Comparison of ENCODE assay signal across 20 mouse cellular contexts in genomic region chr3:135357394-135357793, GRCm38 (mm10). TPM values are rescaled to one million over a fixed set of nuclear protein-coding genes. Genes with fewer than 3 reads are reported as not detected.
DNase-seq lines count a peak whose midpoint lies in the region; TF ChIP-seq lines count a peak whose summit lies in the region.
"Had no signal": no experiment of that assay in that cellular context is flagged by ENCODE, and none has a peak within 500 bp of the region (broad histone marks: within the 10 kb centered on the region; RNA-seq: fewer than 3 reads in every experiment).

No protein-coding gene starts in this region.

- TF ChIP-seq CTCF in CH12.LX (conservative IDR thresholded peaks at IDR 0.05 in 1 of 2, IDR thresholded peaks at IDR 0.05 in 1 of 2; ENCODE audit: low read depth in 2 of 2, low read length in 2 of 2) = no peak

- no peak for TF ChIP-seq RAD21 in CH12.LX (IDR thresholded peaks at IDR 0.05; ENCODE audit: low read depth, low read length)

- in situ Hi-C loops in CH12.LX (cut with MboI; ENCODE audit: low pct_ligation_motif_present, low pct_unique_long_range_greater_than_20kb, low sequenced_read_pairs) = no loop called here

- dilution Hi-C loops in CH12.LX (cut with MboI; ENCODE audit: extremely low pct_ligation_motif_present, extremely low pct_unique_long_range_greater_than_20kb, low sequenced_read_pairs) = no loop called here

- DNase-seq in CH12.LX (ENCODE audit: extremely low read depth) = no peak
- DNase-seq in adipocyte (ENCODE audit: low spot score) = no peak
- DNase-seq: adrenal gland, adult 2 months; adrenal gland, adult 8-10 months; adrenal gland, postnatal 10 days; adrenal gland, postnatal 14 days; adrenal gland, postnatal 25 days; adrenal gland, postnatal 36 days; B cell, adult 2 months; cerebellum, adult 11 months; cerebellum, adult 11-12 months; cerebellum, adult 18-20 months; cerebellum, adult 2 months; cerebellum, adult 8-10 months; cerebellum, adult 9-10 months had no signal

- no peaks in the 10 kb centered on the region for H3K4me1 ChIP-seq in CH12.LX (ENCODE audit: control insufficient read depth in 1 of 2, insufficient read depth in 2 of 2)

- no peak for TF ChIP-seq POLR2A in CH12.LX (IDR thresholded peaks at IDR 0.05; ENCODE audit: low read depth, low read length)

- no peak for TF ChIP-seq EP300 in CH12.LX (IDR thresholded peaks at IDR 0.05; ENCODE audit: low read length)

- H3K4me3 ChIP-seq in CH12.LX (replicated peaks in 1 of 3; ENCODE audit: low read depth in 2 of 3, low read length in 2 of 3, poor library complexity in 1 of 3) = no peak overlapping the region

- no peak overlapping the region for H3K4me2 ChIP-seq in CH12.LX (ENCODE audit: insufficient read depth, low read depth, poor library complexity, severe bottlenecking)

- no peak overlapping the region for H3K9ac ChIP-seq in CH12.LX (ENCODE audit: insufficient read depth, low read depth)

- H3K27ac ChIP-seq in CH12.LX (ENCODE audit: insufficient read depth, low read depth) = no peak overlapping the region

- H3K27me3 ChIP-seq in CH12.LX (replicated peaks) = no peaks in the 10 kb centered on the region

- H3K9me3 ChIP-seq in CH12.LX (replicated peaks; ENCODE audit: low read length) = no peaks in the 10 kb centered on the region
- H3K9me3 ChIP-seq: G1E had no signal

- H3K79me2 ChIP-seq in CH12.LX (replicated peaks; ENCODE audit: control insufficient read depth, extremely low read depth, insufficient read depth, poor library complexity, severe bottlenecking) = no peaks in the 10 kb centered on the region

- H3K36me3 ChIP-seq in CH12.LX (replicated peaks in 1 of 2; ENCODE audit: control insufficient read depth in 1 of 2, insufficient read depth in 1 of 2, low read length in 1 of 2) = no peaks in the 10 kb centered on the region
- H3K36me3 ChIP-seq: G1E had no signal

TF ChIP-seq in CH12.LX, 34 proteins besides CTCF, POLR2A, EP300 and RAD21:
- TF ChIP-seq HCFC1 (IDR thresholded peaks at IDR 0.05; ENCODE audit: low read depth, low read length) = peak; percentile 70
- no peak for TF ChIP-seq SMC3 (IDR thresholded peaks at IDR 0.05; ENCODE audit: low read depth, low read length)
- TF ChIP-seq POLR2AphosphoS2 (IDR thresholded peaks at IDR 0.05; ENCODE audit: low read depth, low read length) = no peak
- no peak for TF ChIP-seq NELFE (IDR thresholded peaks at IDR 0.05; ENCODE audit: low read depth, low read length)
- no peak for TF ChIP-seq ZNF384 (IDR thresholded peaks at IDR 0.05; ENCODE audit: low read depth, low read length)
- TF ChIP-seq BHLHE40 (IDR thresholded peaks at IDR 0.05; ENCODE audit: low read depth, low read length) = no peak
- TF ChIP-seq ELF1 (IDR thresholded peaks at IDR 0.05; ENCODE audit: low read depth, low read length) = peak; percentile 61
- no peak for TF ChIP-seq ETS1 (conservative IDR thresholded peaks at IDR 0.05; ENCODE audit: low read depth, low read length)
- no peak for TF ChIP-seq UBTF (IDR thresholded peaks at IDR 0.05; ENCODE audit: low read depth, low read length)
- no peak for TF ChIP-seq SIN3A (IDR thresholded peaks at IDR 0.05; ENCODE audit: low read length)

RNA-seq across cellular contexts. Expression of gene Slc9b1, which starts 9.6 kb away (rescaled TPM):
- total RNA-seq in CH12.LX (2012; rRNA removed) (1.3 and 1.9 TPM in 2 replicates), CH12.LX (2014; rRNA removed) (2.3 and 2.7 TPM in 2 replicates)
- 2.3 and 3.1 TPM in 2 replicates for polyA plus RNA-seq in CH12.LX (2012; ENCODE audit: insufficient read length, low read depth)
- total RNA-seq: MEL had no signal
- polyA plus RNA-seq: brain, embryonic 14.5 days; C2C12; cerebellum, adult 2 months; Patski had no signal

RNA-seq across cellular contexts. Expression of gene Slc9b2, which starts 49.9 kb away (rescaled TPM):
- total RNA-seq in CH12.LX (2012; rRNA removed) (1.4 and 1.5 TPM in 2 replicates), CH12.LX (2014; rRNA removed) (2.8 and 3.2 TPM in 2 replicates)
- polyA plus RNA-seq in CH12.LX (2012; ENCODE audit: insufficient read length, low read depth) = 3.9 and 4.2 TPM in 2 replicates
- total RNA-seq: G1E had no signal
- polyA plus RNA-seq: G1E, Patski had no signal
